Mouse (Mus musculus): Measurements from ENCODE around the gene Gorasp2. TPM values are rescaled to one million over a fixed set of nuclear protein-coding genes. Genes with fewer than 3 reads are reported as not detected.

Gorasp2 gene
- polyA plus RNA-seq, 1 experiment = 84.7 TPM

GRCm38 (mm10) chr2:70649471-70649870, 11.9 kb upstream of the Gorasp2 start:
- H3K9me3 ChIP-seq = peaks cover 10% of the 10 kb centered on the region
- TF ChIP-seq GATA1 (IDR thresholded peaks at IDR 0.05; ENCODE audit: borderline replicate concordance, low read length) (no peak), FLI1 (IDR thresholded peaks at IDR 0.05; ENCODE audit: low read length) (no peak)
- H3K27me3 ChIP-seq (replicated peaks) = peaks cover 6% of the 10 kb centered on the region
- peaks cover 11% of the 10 kb centered on the region for H3K4me1 ChIP-seq
- no peaks in the 10 kb centered on the region for H3K36me3 ChIP-seq (replicated peaks; ENCODE audit: low read length)
- H3K4me3 ChIP-seq (replicated peaks) = no peak overlapping the region

- Histone ChIP-seq H3K9me3 (peaks cover 10% of the 10 kb centered on the region), H3K27me3 (replicated peaks) (peaks cover 4% of the 10 kb centered on the region), H3K36me3 (replicated peaks; ENCODE audit: low read length) (no peaks in the 10 kb centered on the region), H3K4me3 (replicated peaks) (no peak overlapping the region), H3K4me1 (peaks cover 13% of the 10 kb centered on the region)
- TF ChIP-seq FLI1 (IDR thresholded peaks at IDR 0.05; ENCODE audit: low read length) = no peak
- TF ChIP-seq GATA1 (IDR thresholded peaks at IDR 0.05; ENCODE audit: borderline replicate concordance, low read length) = no peak
Observed at GRCm38 (mm10) chr2:70651820-70652219, 9.6 kb upstream of the Gorasp2 start.

- Histone ChIP-seq H3K4me1 (peaks cover 19% of the 10 kb centered on the region), H3K36me3 (replicated peaks; ENCODE audit: low read length) (no peaks in the 10 kb centered on the region), H3K9me3 (no peaks in the 10 kb centered on the region), H3K4me3 (replicated peaks) (no peak overlapping the region), H3K27me3 (replicated peaks) (peaks cover 13% of the 10 kb centered on the region)
- TF ChIP-seq FLI1 (IDR thresholded peaks at IDR 0.05; ENCODE audit: low read length) (no peak), GATA1 (IDR thresholded peaks at IDR 0.05; ENCODE audit: borderline replicate concordance, low read length) (no peak)
Observed at GRCm38 (mm10) chr2:70657083-70657482, 4.3 kb upstream of the Gorasp2 start.

- Histone ChIP-seq H3K27me3 (replicated peaks) (peaks cover 11% of the 10 kb centered on the region), H3K4me1 (peaks cover 58% of the 10 kb centered on the region), H3K9me3 (no peaks in the 10 kb centered on the region), H3K36me3 (replicated peaks; ENCODE audit: low read length) (peaks cover 23% of the 10 kb centered on the region), H3K4me3 (replicated peaks) (peak within 1 kb of the TSS; percentile 99)
- no peak for TF ChIP-seq GATA1 (IDR thresholded peaks at IDR 0.05; ENCODE audit: borderline replicate concordance, low read length)
- TF ChIP-seq FLI1 (IDR thresholded peaks at IDR 0.05; ENCODE audit: low read length) = no peak
Observed at GRCm38 (mm10) chr2:70661715-70662495, 529 bp downstream of the Gorasp2 start, which contains the start of gene Gm26558. TSS of gene Gm26558 (minus strand) at chr2:70662108.

- Histone ChIP-seq H3K36me3 (replicated peaks; ENCODE audit: low read length) (peaks cover 33% of the 10 kb centered on the region), H3K4me3 (replicated peaks) (peak overlapping the region; percentile 40), H3K9me3 (no peaks in the 10 kb centered on the region), H3K4me1 (peaks cover 70% of the 10 kb centered on the region), H3K27me3 (replicated peaks) (no peaks in the 10 kb centered on the region)
- TF ChIP-seq GATA1 (IDR thresholded peaks at IDR 0.05; ENCODE audit: borderline replicate concordance, low read length) = no peak
- TF ChIP-seq FLI1 (IDR thresholded peaks at IDR 0.05; ENCODE audit: low read length) = no peak
Observed at GRCm38 (mm10) chr2:70663764-70664163, 2.4 kb downstream of the Gorasp2 start.

GRCm38 (mm10) chr2:70667016-70667415, 5.6 kb downstream of the Gorasp2 start:
- Histone ChIP-seq H3K36me3 (replicated peaks; ENCODE audit: low read length) (peaks cover 35% of the 10 kb centered on the region), H3K9me3 (no peaks in the 10 kb centered on the region), H3K27me3 (replicated peaks) (no peaks in the 10 kb centered on the region), H3K4me3 (replicated peaks) (no peak overlapping the region), H3K4me1 (peaks cover 88% of the 10 kb centered on the region)
- no peak for TF ChIP-seq FLI1 (IDR thresholded peaks at IDR 0.05; ENCODE audit: low read length)
- TF ChIP-seq GATA1 (IDR thresholded peaks at IDR 0.05; ENCODE audit: borderline replicate concordance, low read length) = no peak

- Histone ChIP-seq H3K9me3 (no peaks in the 10 kb centered on the region), H3K4me1 (peaks cover 91% of the 10 kb centered on the region), H3K4me3 (replicated peaks) (no peak overlapping the region), H3K27me3 (replicated peaks) (no peaks in the 10 kb centered on the region), H3K36me3 (replicated peaks; ENCODE audit: low read length) (peaks cover 37% of the 10 kb centered on the region)
- TF ChIP-seq FLI1 (IDR thresholded peaks at IDR 0.05; ENCODE audit: low read length) (no peak), GATA1 (IDR thresholded peaks at IDR 0.05; ENCODE audit: borderline replicate concordance, low read length) (no peak)
Observed at GRCm38 (mm10) chr2:70669241-70669640, 7.9 kb downstream of the Gorasp2 start.

GRCm38 (mm10) chr2:70669896-70670295, 8.5 kb downstream of the Gorasp2 start:
- H3K4me1 ChIP-seq = peaks cover 91% of the 10 kb centered on the region
- peak overlapping the region; percentile 39 for H3K4me3 ChIP-seq (replicated peaks)
- H3K9me3 ChIP-seq = no peaks in the 10 kb centered on the region
- peaks cover 35% of the 10 kb centered on the region for H3K36me3 ChIP-seq (replicated peaks; ENCODE audit: low read length)
- TF ChIP-seq FLI1 (IDR thresholded peaks at IDR 0.05; ENCODE audit: low read length) (no peak), GATA1 (IDR thresholded peaks at IDR 0.05; ENCODE audit: borderline replicate concordance, low read length) (no peak)
- no peaks in the 10 kb centered on the region for H3K27me3 ChIP-seq (replicated peaks)

- Histone ChIP-seq H3K4me3 (replicated peaks) (no peak overlapping the region), H3K4me1 (peaks cover 68% of the 10 kb centered on the region), H3K9me3 (no peaks in the 10 kb centered on the region), H3K36me3 (replicated peaks; ENCODE audit: low read length) (peaks cover 35% of the 10 kb centered on the region), H3K27me3 (replicated peaks) (no peaks in the 10 kb centered on the region)
- TF ChIP-seq GATA1 (IDR thresholded peaks at IDR 0.05; ENCODE audit: borderline replicate concordance, low read length) = no peak
- TF ChIP-seq FLI1 (IDR thresholded peaks at IDR 0.05; ENCODE audit: low read length) = no peak
Observed at GRCm38 (mm10) chr2:70672476-70672875, 11.1 kb downstream of the Gorasp2 start.

GRCm38 (mm10) chr2:70673445-70674126, 12.2 kb downstream of the Gorasp2 start:
- peaks cover 41% of the 10 kb centered on the region for H3K36me3 ChIP-seq (replicated peaks; ENCODE audit: low read length)
- H3K9me3 ChIP-seq = no peaks in the 10 kb centered on the region
- TF ChIP-seq FLI1 (IDR thresholded peaks at IDR 0.05; ENCODE audit: low read length) (no peak), GATA1 (IDR thresholded peaks at IDR 0.05; ENCODE audit: borderline replicate concordance, low read length) (no peak)
- H3K4me3 ChIP-seq (replicated peaks) = no peak overlapping the region
- H3K4me1 ChIP-seq = peaks cover 57% of the 10 kb centered on the region
- H3K27me3 ChIP-seq (replicated peaks) = no peaks in the 10 kb centered on the region
